Mouse (Mus musculus): ENCODE data around the gene Cyp2s1.

The Cyp2s1 gene

GRCm38 (mm10) chr7:25780753-25781152 lies 36.0 kb downstream of the Cyp2s1 start:
- DNase-seq = no peak

- no peak for DNase-seq
Measured at GRCm38 (mm10) chr7:25780021-25780420, 36.7 kb downstream of the Cyp2s1 start.

GRCm38 (mm10) chr7:25768229-25768628 lies 48.5 kb downstream of the Cyp2s1 start:
- DNase-seq = no peak

GRCm38 (mm10) chr7:25766108-25766507 lies 50.6 kb downstream of the Cyp2s1 start:
- DNase-seq = no peak

- DNase-seq = no peak
Measured at GRCm38 (mm10) chr7:25764221-25764620, 52.5 kb downstream of the Cyp2s1 start.

GRCm38 (mm10) chr7:25763678-25764077 lies 53.0 kb downstream of the Cyp2s1 start:
- no peak for DNase-seq

- peak; percentile 47 for DNase-seq
Measured at GRCm38 (mm10) chr7:25761354-25761753, 55.4 kb downstream of the Cyp2s1 start.

GRCm38 (mm10) chr7:25756011-25756410 lies 60.7 kb downstream of the Cyp2s1 start:
- DNase-seq = peak; percentile 95

GRCm38 (mm10) chr7:25755468-25755833 lies 61.3 kb downstream of the Cyp2s1 start:
- DNase-seq = peak; percentile 62

GRCm38 (mm10) chr7:25754738-25755467 lies 61.8 kb downstream of the Cyp2s1 start, which contains the start of gene Hnrnpul1:
Hnrnpul1 (minus strand) TSS chr7:25754757.
- DNase-seq = peak; percentile 99

GRCm38 (mm10) chr7:25754439-25754737 lies 62.3 kb downstream of the Cyp2s1 start:
- DNase-seq = no peak

GRCm38 (mm10) chr7:25753643-25754438 lies 62.9 kb downstream of the Cyp2s1 start:
- peak; percentile 19 for DNase-seq

- no peak for DNase-seq
Measured at GRCm38 (mm10) chr7:25753076-25753475, 63.6 kb downstream of the Cyp2s1 start.

All from right cerebral cortex, postnatal 4 days (tissue).